Mouse (Mus musculus) C2C12 (cell line): ENCODE measurements at regions not wholly inside any gene's neighbourhood (a gene's known extent, or its start where the extent isn't known, plus 50 kb on each side); places are given as distances from the start of the nearest gene placed in this dataset.

ENCODE experiments used
- MAX ChIP-seq: IDR thresholded peaks from one replicate; pipeline ENCODE4 v1.6.1; 2011; ENCODE audit warnings: mild to moderate bottlenecking, control low read depth
- MYOD1 ChIP-seq: IDR thresholded peaks from one replicate; pipeline ENCODE4 v1.6.1; 2011; ENCODE audit warnings: low read depth; ENCODE audit not compliant: control insufficient read depth, insufficient read length
- USF1 ChIP-seq: IDR thresholded peaks from one replicate; pipeline ENCODE4 v1.6.1; 2011; ENCODE audit warnings: low read depth, mild to moderate bottlenecking, control low read depth, moderate library complexity

DNA sequence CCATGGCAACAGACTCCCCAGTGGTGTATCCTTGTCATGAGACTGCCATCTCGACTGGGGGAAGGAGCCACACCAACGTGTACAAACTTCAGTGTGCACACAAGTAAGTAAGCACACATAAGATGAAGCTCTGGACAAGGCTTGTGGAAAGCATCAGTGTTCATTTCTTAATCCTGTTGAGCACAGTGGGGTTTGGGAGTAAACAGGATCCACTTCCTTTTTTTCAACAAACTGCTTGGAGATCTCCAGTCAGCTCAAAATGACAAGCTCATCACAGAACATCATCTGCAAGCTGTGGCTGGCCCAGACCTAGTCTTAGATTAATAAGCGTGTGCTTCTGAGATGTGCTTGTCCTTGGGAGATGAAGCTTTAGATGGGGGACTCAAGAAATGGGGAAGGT, 75.6 kb upstream of the Nrp1 start:
- TF ChIP-seq MAX (no peak), USF1 (no peak), MYOD1 (no peak)
